Mouse (Mus musculus): Measurements from ENCODE around the gene Znrf1.

Gene Znrf1

DNA sequence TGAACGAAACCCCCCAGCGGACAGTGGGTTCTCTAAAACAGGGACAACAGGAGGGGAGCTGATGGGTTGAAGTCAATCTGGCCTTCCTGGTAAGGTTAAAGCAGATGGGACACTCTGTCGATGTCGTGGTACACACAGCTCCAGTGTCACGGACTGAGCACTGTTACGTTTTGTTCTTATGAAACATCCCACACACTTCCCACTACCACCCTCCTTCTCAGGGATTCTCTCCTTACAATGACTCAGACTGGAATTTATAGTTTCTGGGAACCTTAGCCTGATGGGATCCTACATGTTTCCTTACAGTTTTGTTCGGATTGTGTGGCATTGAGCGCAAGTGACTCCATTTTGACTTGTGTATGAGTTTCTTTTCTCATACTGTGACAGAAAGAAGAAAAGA lies 95.7 kb downstream of the Znrf1 start:
- DNase-seq (ENCODE audit: low read depth) = no peak

DNA sequence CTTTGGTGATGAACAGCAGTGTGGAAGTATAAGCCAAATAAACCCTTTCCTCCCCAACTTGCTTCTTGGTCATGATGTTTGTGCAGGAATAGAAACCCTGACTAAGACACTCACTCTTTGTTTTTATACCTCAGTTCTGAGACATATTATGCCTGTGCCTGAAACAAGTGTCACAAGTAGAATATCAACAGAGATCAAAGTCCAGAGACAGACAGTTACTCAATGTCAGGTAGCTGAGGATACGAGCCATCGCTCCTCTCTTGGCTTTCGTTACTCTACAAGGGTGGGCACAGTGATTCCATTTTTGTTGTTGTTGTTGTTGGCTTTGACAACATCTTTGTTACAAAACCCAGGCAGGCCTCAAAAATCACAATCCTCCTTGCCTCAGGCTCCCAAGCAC lies 97.1 kb downstream of the Znrf1 start:
- DNase-seq (ENCODE audit: low read depth) = no peak

DNA sequence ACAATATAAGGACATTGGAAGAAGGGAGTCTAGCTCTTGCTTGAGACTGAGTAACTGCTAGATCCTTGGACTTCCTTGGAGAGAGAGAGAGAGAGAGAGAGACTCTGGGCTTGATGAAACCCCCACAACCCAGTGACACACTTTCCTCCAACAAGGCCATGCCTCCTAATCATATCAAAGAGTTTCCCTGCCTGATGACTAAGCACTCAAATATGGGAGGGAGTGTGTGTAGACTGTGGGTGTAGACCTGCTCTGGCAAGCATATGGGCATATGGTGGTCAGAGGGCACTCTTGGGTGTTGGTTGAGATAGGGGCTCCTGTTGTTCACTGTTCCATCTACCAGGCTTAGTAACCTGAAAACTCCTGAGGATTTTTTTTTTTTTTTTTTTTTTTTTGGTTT lies 102.2 kb downstream of the Znrf1 start:
- peak; percentile 72 for DNase-seq (ENCODE audit: low read depth)

GRCm38 (mm10) chr8:111641064-111641463 lies 105.2 kb downstream of the Znrf1 start:
- DNase-seq (ENCODE audit: low read depth) = no peak

DNA sequence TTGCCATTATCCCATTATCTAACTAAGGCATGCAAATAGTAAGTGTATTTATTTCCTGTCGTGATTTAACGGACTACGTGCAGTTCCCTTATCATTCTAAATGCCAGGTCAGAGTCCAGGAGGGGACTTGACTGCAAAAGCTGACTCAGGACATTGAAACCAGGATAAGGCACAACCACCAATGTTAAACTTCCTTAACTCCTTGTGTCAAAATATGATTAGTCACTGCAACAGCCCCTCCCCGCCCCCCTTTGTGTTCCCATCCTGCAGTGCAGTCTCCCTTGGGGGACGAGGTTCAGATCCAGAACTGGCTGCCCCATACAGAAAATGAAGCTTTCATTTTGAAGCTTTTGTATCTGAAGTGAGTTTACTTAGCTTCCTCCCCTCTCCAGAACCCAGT lies 106.6 kb downstream of the Znrf1 start:
- DNase-seq (ENCODE audit: low read depth) = peak; percentile 89

DNA sequence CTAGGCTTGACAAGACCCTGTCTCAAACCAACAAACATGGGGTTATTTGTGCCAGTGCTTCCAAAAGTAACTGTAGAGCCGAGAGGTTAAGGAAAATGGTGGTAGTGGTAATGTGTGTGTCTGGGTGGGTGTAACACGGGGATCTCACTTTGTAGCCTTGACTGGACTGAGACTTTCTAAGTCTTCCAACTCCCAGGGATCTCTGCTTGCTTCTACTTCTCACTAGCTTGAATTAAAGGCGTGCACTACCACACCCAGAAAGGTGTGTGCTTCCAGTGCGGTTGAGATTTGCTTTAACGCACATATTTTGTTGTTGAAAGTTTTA lies 107.0 kb downstream of the Znrf1 start:
- DNase-seq (ENCODE audit: low read depth) = no peak

GRCm38 (mm10) chr8:111643264-111644141 lies 107.6 kb downstream of the Znrf1 start, which contains the start of gene Zfp1:
Gene Zfp1, plus strand, starts transcription at chr8:111643401.
- DNase-seq (ENCODE audit: low read depth) = peak; percentile 97

DNA sequence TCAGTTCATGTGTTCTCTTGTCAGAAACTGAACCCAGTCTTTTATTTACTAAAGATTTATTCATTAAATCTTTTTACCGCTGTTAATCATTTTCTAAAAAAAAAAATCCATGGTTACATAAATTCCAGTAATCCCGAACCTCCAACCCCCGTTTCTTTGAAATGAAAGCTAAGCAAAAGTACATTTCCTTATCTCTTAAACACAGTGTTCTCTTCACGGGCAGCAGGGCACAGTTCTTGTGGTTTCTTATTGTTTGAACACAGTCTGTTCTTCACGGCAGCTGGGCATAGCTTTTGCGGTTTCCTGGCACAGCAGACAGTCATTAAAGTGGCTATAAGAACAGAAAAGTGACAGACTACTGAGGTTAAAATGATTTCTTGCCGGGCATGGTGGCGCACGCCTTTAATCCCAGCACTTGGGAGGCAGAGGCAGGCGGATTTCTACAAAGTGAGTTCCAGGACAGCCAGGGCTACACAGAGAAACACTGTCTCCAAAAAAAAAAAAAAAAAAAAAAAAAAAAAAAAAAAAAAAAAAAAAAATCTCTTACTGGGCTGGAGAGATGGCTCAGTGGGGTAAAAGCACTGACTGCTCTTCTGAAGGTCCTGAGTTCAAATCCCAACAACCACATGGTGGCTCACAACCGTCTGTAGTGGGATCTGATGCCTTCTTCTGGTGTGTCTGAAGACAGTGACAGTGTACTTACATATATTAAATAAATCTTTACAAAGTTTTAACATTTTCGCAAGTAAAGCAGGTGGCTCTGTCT lies 108.6 kb downstream of the Znrf1 start:
- peak; percentile 99 for DNase-seq (ENCODE audit: low read depth)

GRCm38 (mm10) chr8:111645715-111646114 lies 109.8 kb downstream of the Znrf1 start:
- no peak for DNase-seq (ENCODE audit: low read depth)

- DNase-seq (ENCODE audit: low read depth) = peak; percentile 70
These were observed 112.9 kb downstream of the Znrf1 start for GRCm38 (mm10) chr8:111648834-111649233.

DNA sequence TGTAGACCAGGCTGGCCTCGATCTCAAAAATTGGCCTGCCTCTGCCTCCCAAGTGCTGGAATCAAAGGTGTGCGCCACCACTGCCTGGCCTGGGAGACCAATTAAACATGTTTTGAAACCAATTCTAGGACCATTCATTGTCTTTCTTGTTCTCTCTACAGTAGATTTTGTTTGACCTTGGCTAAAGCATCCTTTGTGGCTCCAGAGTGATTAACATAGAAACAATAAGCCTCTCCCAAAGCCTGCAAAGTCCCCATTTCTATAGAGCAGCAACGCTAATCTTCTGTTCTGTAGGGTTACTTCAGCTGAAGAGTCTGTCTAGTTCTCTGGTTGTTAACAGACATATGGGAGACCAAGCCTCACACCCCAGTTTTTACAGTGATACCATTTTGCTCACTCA lies 114.8 kb downstream of the Znrf1 start:
- no peak for DNase-seq (ENCODE audit: low read depth)

- DNase-seq (ENCODE audit: low read depth) = no peak
These were observed 117.6 kb downstream of the Znrf1 start for GRCm38 (mm10) chr8:111653524-111653923.

- DNase-seq (ENCODE audit: low read depth) = no peak
These were observed 121.5 kb downstream of the Znrf1 start for GRCm38 (mm10) chr8:111657312-111657854.

DNA sequence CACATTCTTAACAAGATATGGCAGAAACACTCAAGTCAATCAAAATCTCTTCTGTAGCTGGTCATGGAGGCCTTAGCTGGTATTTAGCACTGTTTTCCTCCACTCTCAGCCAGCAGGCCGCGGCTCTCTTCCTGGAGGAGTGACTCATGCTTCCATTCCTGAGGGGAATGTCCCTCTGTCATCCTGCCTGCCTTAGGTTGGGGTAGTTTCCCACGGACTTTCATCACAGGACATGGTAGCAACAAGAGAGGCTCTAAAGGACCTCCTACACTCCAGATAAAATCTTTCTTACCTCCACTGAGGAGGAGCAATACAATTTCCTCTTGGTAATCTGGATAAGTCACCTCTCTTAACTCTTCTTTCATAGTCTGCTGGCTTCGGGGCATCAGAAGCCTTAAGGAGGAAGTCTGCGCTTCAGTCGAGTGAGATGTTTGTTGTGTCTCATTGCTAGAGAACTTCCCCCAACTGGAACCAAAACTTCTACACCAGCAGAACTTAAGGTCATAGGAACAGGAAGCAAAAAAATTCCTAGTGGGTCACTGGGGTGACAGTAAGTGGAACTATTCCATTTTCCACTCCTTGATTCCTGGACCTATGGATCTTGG lies 123.0 kb downstream of the Znrf1 start:
- DNase-seq (ENCODE audit: low read depth) = peak; percentile 38

GRCm38 (mm10) chr8:111662473-111662872 lies 126.6 kb downstream of the Znrf1 start:
- DNase-seq (ENCODE audit: low read depth) = peak; percentile 84

DNA sequence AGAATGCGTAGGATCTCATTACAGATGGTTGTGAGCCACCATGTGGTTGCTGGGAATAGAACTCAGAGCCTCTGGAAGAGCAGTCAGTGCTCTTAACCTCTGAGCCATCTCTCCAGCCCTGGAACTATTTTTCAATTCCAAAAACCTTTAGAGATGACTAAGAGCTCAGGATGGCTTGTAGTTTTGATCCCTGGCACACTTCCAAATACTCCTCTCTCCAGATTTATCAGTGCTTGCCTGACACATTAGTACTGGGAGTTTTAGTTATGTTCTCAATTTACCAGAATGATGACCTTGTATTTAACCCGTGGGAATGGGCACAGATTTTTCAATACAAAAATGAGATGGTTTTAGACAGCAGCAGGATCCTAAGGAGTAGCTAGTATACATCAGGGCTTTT lies 130.9 kb downstream of the Znrf1 start:
- no peak for DNase-seq (ENCODE audit: low read depth)
